Mouse (Mus musculus): ENCODE results near the gene Lmtk3. TPM values are rescaled to one million over a fixed set of nuclear protein-coding genes. Genes with fewer than 3 reads are reported as not detected.

Gene Lmtk3
- total and polyA plus RNA-seq, 3 experiments = 0.19 to 0.34 (median 0.30) TPM

DNA sequence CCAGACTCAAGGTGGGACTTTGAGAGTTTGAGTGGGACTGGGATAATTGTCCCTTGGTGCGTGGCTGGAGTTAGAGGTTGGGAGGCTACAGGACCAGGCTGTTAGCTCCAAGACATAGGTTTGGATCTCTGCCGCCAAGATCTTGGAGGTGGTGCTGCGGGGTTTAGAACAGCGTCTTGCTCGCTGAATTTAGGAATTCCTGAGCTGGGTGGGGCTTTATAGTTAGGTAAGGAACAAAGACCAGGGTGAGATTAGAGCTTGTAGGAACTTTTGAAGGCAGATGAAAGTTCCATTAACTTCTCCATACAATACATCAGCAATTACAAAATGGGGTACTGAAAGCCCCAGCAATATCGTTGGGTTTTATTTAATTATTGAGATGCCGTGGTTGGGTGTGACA lies 16.5 kb downstream of the Lmtk3 start:
- in situ Hi-C loops (cut with MboI; ENCODE audit: low pct_ligation_motif_present, low pct_unique_long_range_greater_than_20kb, low sequenced_read_pairs) = loop anchor here (5.0 kb wide), 1 partner anchor 58 kb away; no protein-coding TSS in a partner anchor

GRCm38 (mm10) chr7:45800546-45801204 lies 17.1 kb downstream of the Lmtk3 start:
- H3K27ac ChIP-seq (ENCODE audit: insufficient read depth, low read depth) = no peak overlapping the region
- in situ Hi-C loops (cut with MboI; ENCODE audit: low pct_ligation_motif_present, low pct_unique_long_range_greater_than_20kb, low sequenced_read_pairs) = loop anchor here (5.0 kb wide), 1 partner anchor 58 kb away; no protein-coding TSS in a partner anchor

More for the DNA sequence above, 16.5 kb downstream of the Lmtk3 start:
- Histone ChIP-seq H3K4me2 (ENCODE audit: insufficient read depth, low read depth, poor library complexity, severe bottlenecking) (peak overlapping the region; percentile 90), H3K36me3 (replicated peaks in 1 of 2; ENCODE audit: control insufficient read depth in 1 of 2, insufficient read depth in 1 of 2, low read length in 1 of 2) (no peaks in the 10 kb centered on the region), H3K27me3 (replicated peaks) (peaks cover 13% of the 10 kb centered on the region), H3K79me2 (replicated peaks; ENCODE audit: control insufficient read depth, extremely low read depth, insufficient read depth, poor library complexity, severe bottlenecking) (no peaks in the 10 kb centered on the region), H3K27ac (ENCODE audit: insufficient read depth, low read depth) (no peak overlapping the region), H3K4me3 (replicated peaks in 1 of 3; ENCODE audit: low read depth in 2 of 3, low read length in 2 of 3, poor library complexity in 1 of 3) (no peak overlapping the region), H3K9me3 (replicated peaks; ENCODE audit: low read length) (no peaks in the 10 kb centered on the region), H3K9ac (ENCODE audit: insufficient read depth, low read depth) (no peak overlapping the region), H3K4me1 (ENCODE audit: control insufficient read depth in 1 of 2, insufficient read depth in 2 of 2) (peaks cover 5 to 9% of the 10 kb centered on the region in 2 experiments)
- TF ChIP-seq POLR2AphosphoS2 (IDR thresholded peaks at IDR 0.05; ENCODE audit: low read depth, low read length) (no peak), SIN3A (IDR thresholded peaks at IDR 0.05; ENCODE audit: low read length) (no peak), ETS1 (conservative IDR thresholded peaks at IDR 0.05; ENCODE audit: low read depth, low read length) (no peak), KAT2A (IDR thresholded peaks at IDR 0.05; ENCODE audit: insufficient replicate concordance, low read length) (no peak)
- dilution Hi-C loops (cut with MboI; ENCODE audit: extremely low pct_ligation_motif_present, extremely low pct_unique_long_range_greater_than_20kb, low sequenced_read_pairs) = no loop called here
- no peak for DNase-seq (ENCODE audit: extremely low read depth)

DNA sequence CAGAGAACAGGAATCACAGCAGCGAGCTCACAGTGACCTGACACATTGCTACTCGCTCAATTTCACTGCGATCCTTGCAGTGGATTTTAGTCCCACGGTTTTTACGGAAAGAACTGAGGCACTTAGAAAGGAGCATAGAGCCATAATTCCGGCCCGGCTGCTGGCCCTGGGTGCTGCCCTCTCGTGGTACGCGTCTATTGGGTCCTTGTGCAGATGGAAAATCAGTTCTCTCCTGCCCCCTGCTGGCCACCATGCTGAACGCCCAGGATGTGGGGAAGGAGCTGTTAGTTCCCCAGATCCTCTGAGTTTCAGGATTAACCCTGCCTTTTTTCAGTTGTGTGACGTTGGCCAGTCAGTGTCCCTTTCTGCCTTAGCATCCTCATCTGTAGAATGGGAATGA lies 17.8 kb downstream of the Lmtk3 start:
- Histone ChIP-seq H3K79me2 (replicated peaks; ENCODE audit: control insufficient read depth, extremely low read depth, insufficient read depth, poor library complexity, severe bottlenecking) (no peaks in the 10 kb centered on the region), H3K36me3 (replicated peaks in 1 of 2; ENCODE audit: control insufficient read depth in 1 of 2, insufficient read depth in 1 of 2, low read length in 1 of 2) (peaks cover 0 to 6% of the 10 kb centered on the region in 2 experiments), H3K9me3 (replicated peaks; ENCODE audit: low read length) (no peaks in the 10 kb centered on the region), H3K27ac (ENCODE audit: insufficient read depth, low read depth) (no peak overlapping the region), H3K4me3 (replicated peaks in 1 of 3; ENCODE audit: low read depth in 2 of 3, low read length in 2 of 3, poor library complexity in 1 of 3) (peak overlapping the region; percentile 21 to 43 (median 42)), H3K4me1 (ENCODE audit: control insufficient read depth in 1 of 2, insufficient read depth in 2 of 2) (peaks cover 5 to 9% of the 10 kb centered on the region in 2 experiments), H3K9ac (ENCODE audit: insufficient read depth, low read depth) (peak overlapping the region; percentile 23; the same call in 1 of the 2 replicates), H3K4me2 (ENCODE audit: insufficient read depth, low read depth, poor library complexity, severe bottlenecking) (peak overlapping the region; percentile 90), H3K27me3 (replicated peaks) (peaks cover 13% of the 10 kb centered on the region)
- dilution Hi-C loops (cut with MboI; ENCODE audit: extremely low pct_ligation_motif_present, extremely low pct_unique_long_range_greater_than_20kb, low sequenced_read_pairs) (no loop called here), in situ Hi-C loops (cut with MboI; ENCODE audit: low pct_ligation_motif_present, low pct_unique_long_range_greater_than_20kb, low sequenced_read_pairs) (loop anchor here (5.0 kb wide), 1 partner anchor 59 kb away; no protein-coding TSS in a partner anchor)
- peak; percentile 92 for DNase-seq (ENCODE audit: extremely low read depth)
- TF ChIP-seq TBP (conservative IDR thresholded peaks at IDR 0.05; ENCODE audit: low read depth, low read length) (no peak), MEF2A (IDR thresholded peaks at IDR 0.05; ENCODE audit: borderline replicate concordance, low read depth, low read length) (peak; percentile 66; the same call in 1 of the 2 replicates), USF2 (conservative IDR thresholded peaks at IDR 0.05; ENCODE audit: low read depth, low read length) (no peak), SIN3A (IDR thresholded peaks at IDR 0.05; ENCODE audit: low read length) (peak; percentile 86), NRF1 (IDR thresholded peaks at IDR 0.05; ENCODE audit: low read depth, low read length) (peak; percentile 56), PAX5 (IDR thresholded peaks at IDR 0.05; ENCODE audit: low read length) (no peak), NELFE (IDR thresholded peaks at IDR 0.05; ENCODE audit: low read depth, low read length) (peak; percentile 93; the same call in 1 of the 2 replicates), SMC3 (IDR thresholded peaks at IDR 0.05; ENCODE audit: low read depth, low read length) (peak; percentile 100), POLR2A (IDR thresholded peaks at IDR 0.05; ENCODE audit: low read depth, low read length) (no peak), MXI1 (IDR thresholded peaks at IDR 0.05; ENCODE audit: low read depth, low read length) (0 out of 2 replicates have a peak, but pooled peaks have one; percentile 21), POLR2AphosphoS2 (IDR thresholded peaks at IDR 0.05; ENCODE audit: low read depth, low read length) (no peak), MAX (IDR thresholded peaks at IDR 0.05; ENCODE audit: low read length) (no peak; the same call in 1 of the 2 replicates), IRF4 (IDR thresholded peaks at IDR 0.05; ENCODE audit: low read depth, low read length) (peak; percentile 75), UBTF (IDR thresholded peaks at IDR 0.05; ENCODE audit: low read depth, low read length) (no peak), EP300 (IDR thresholded peaks at IDR 0.05; ENCODE audit: low read length) (no peak), ZMIZ1 (IDR thresholded peaks at IDR 0.05; ENCODE audit: low read depth, low read length) (no peak)

More at GRCm38 (mm10) chr7:45800546-45801204, 17.1 kb downstream of the Lmtk3 start:
- H3K9me3 ChIP-seq (replicated peaks; ENCODE audit: low read length) = no peaks in the 10 kb centered on the region
- TF ChIP-seq IRF4 (IDR thresholded peaks at IDR 0.05; ENCODE audit: low read depth, low read length) (no peak; the same call in 1 of the 2 replicates), MAZ (IDR thresholded peaks at IDR 0.05; ENCODE audit: low read depth, low read length) (no peak), TCF12 (IDR thresholded peaks at IDR 0.05; ENCODE audit: low read depth, low read length) (no peak), MAFK (IDR thresholded peaks at IDR 0.05; ENCODE audit: insufficient replicate concordance, low read length) (no peak), USF1 (IDR thresholded peaks at IDR 0.05; ENCODE audit: low read depth, low read length) (no peak), NELFE (IDR thresholded peaks at IDR 0.05; ENCODE audit: low read depth, low read length) (no peak), MXI1 (IDR thresholded peaks at IDR 0.05; ENCODE audit: low read depth, low read length) (no peak), ELF1 (IDR thresholded peaks at IDR 0.05; ENCODE audit: low read depth, low read length) (no peak), JUN (IDR thresholded peaks at IDR 0.05; ENCODE audit: insufficient read depth, low read depth, low read length) (no peak), E2F4 (IDR thresholded peaks at IDR 0.05; ENCODE audit: insufficient replicate concordance, low read depth, low read length) (no peak), ETS1 (conservative IDR thresholded peaks at IDR 0.05; ENCODE audit: low read depth, low read length) (no peak), SIN3A (IDR thresholded peaks at IDR 0.05; ENCODE audit: low read length) (no peak), USF2 (conservative IDR thresholded peaks at IDR 0.05; ENCODE audit: low read depth, low read length) (no peak), POLR2AphosphoS2 (IDR thresholded peaks at IDR 0.05; ENCODE audit: low read depth, low read length) (no peak), ZC3H11A (IDR thresholded peaks at IDR 0.05; ENCODE audit: low read depth, low read length) (no peak), POLR2A (IDR thresholded peaks at IDR 0.05; ENCODE audit: low read depth, low read length) (no peak), NRF1 (IDR thresholded peaks at IDR 0.05; ENCODE audit: low read depth, low read length) (no peak)
- dilution Hi-C loops (cut with MboI; ENCODE audit: extremely low pct_ligation_motif_present, extremely low pct_unique_long_range_greater_than_20kb, low sequenced_read_pairs) = no loop called here
- peak overlapping the region; percentile 23; the same call in 1 of the 2 replicates for H3K9ac ChIP-seq (ENCODE audit: insufficient read depth, low read depth)
- peak overlapping the region; percentile 21 to 43 (median 42) for H3K4me3 ChIP-seq (replicated peaks in 1 of 3; ENCODE audit: low read depth in 2 of 3, low read length in 2 of 3, poor library complexity in 1 of 3)
- no peaks in the 10 kb centered on the region for H3K79me2 ChIP-seq (replicated peaks; ENCODE audit: control insufficient read depth, extremely low read depth, insufficient read depth, poor library complexity, severe bottlenecking)
- peaks cover 13% of the 10 kb centered on the region for H3K27me3 ChIP-seq (replicated peaks)
- H3K4me2 ChIP-seq (ENCODE audit: insufficient read depth, low read depth, poor library complexity, severe bottlenecking) = peak overlapping the region; percentile 90
- H3K36me3 ChIP-seq (replicated peaks in 1 of 2; ENCODE audit: control insufficient read depth in 1 of 2, insufficient read depth in 1 of 2, low read length in 1 of 2) = no peaks in the 10 kb centered on the region
- H3K4me1 ChIP-seq (ENCODE audit: control insufficient read depth in 1 of 2, insufficient read depth in 2 of 2) = peaks cover 5 to 9% of the 10 kb centered on the region in 2 experiments
- DNase-seq (ENCODE audit: extremely low read depth) = peak; percentile 67
